Mouse (Mus musculus) hindbrain, embryonic 11.5 days (tissue): Measurements from ENCODE around the gene Supt5. TPM values are rescaled to one million over a fixed set of nuclear protein-coding genes. Genes with fewer than 3 reads are reported as not detected.

Experiments used
- ATAC-seq: fragments of 200-750 bp; cut with Nextera tagmentation; 2 replicates; pipeline ENCODE4 v1.8.0; 2017; ENCODE audit warnings: mild to moderate bottlenecking, moderate TSS enrichment, moderate library complexity; ENCODE audit not compliant: low FRiP score
- DNase-seq: peaks from one replicate; pipeline ENCODE4 v3.0.0-alpha.2; 2015; ENCODE audit warnings: low spot score
- H3K27ac ChIP-seq: fragments of 300-500 bp; sonication (generic); 2 replicates; pipeline ENCODE4 v1.5.1; 2014; ENCODE audit warnings: mild to moderate bottlenecking, low read depth, low read length
- H3K27me3 ChIP-seq: fragments of 300-500 bp; sonication (generic); 2 replicates; pipeline ENCODE4 v1.6.1; 2014; ENCODE audit warnings: mild to moderate bottlenecking, low read length, moderate library complexity, mixed read lengths; ENCODE audit not compliant: control insufficient read depth, insufficient read depth
- H3K36me3 ChIP-seq: fragments of 300-500 bp; sonication (generic); 2 replicates; pipeline ENCODE4 v1.6.1; 2014; ENCODE audit warnings: mild to moderate bottlenecking, low read length, moderate library complexity, mixed read lengths; ENCODE audit not compliant: control insufficient read depth, insufficient read depth
- H3K4me1 ChIP-seq: fragments of 300-500 bp; sonication (generic); replicated peaks from 2 replicates; pipeline ENCODE4 v1.6.1; 2014; ENCODE audit warnings: low read length, mixed read lengths; ENCODE audit not compliant: control insufficient read depth, insufficient read depth
- H3K4me2 ChIP-seq: fragments of 300-500 bp; sonication (generic); replicated peaks from 2 replicates; pipeline ENCODE4 v1.6.1; 2014; ENCODE audit warnings: mild to moderate bottlenecking, low read depth, low read length
- H3K4me3 ChIP-seq: fragments of 300-500 bp; sonication (generic); 2 replicates; pipeline ENCODE4 v1.5.1; 2014; ENCODE audit warnings: low read depth, low read length
- H3K9ac ChIP-seq: fragments of 300-500 bp; sonication (generic); 2 replicates; pipeline ENCODE4 v1.6.1; 2014; ENCODE audit warnings: low read depth, low read length
- H3K9me3 ChIP-seq: fragments of 300-500 bp; sonication (generic); 2 replicates; pipeline ENCODE4 v1.6.1; 2016; ENCODE audit warnings: low read length; ENCODE audit not compliant: control insufficient read depth
- WGBS: fragments of 180-500 bp; shearing (Covaris S2); extraction: QIAGEN DNeasy Blood & Tissue Kit; methylation state at CpG from one replicate; pipeline ENCODE4 v1.1.7; 2014; 5-methylcytosine and 5-hydroxymethylcytosine counted together
- polyA plus RNA-seq: library from polyadenylated mRNA; unstranded; fragments of >200 nt; fragmentation: Nextera tagmentation; extraction: Ambion mirVana; gene quantifications from 2 replicates; pipeline ENCODE4 v1.2.1, GENCODE M21; 2014

Gene Supt5
- polyA plus RNA-seq, 1 experiment from 2014 or later = 68.0 TPM

DNA sequence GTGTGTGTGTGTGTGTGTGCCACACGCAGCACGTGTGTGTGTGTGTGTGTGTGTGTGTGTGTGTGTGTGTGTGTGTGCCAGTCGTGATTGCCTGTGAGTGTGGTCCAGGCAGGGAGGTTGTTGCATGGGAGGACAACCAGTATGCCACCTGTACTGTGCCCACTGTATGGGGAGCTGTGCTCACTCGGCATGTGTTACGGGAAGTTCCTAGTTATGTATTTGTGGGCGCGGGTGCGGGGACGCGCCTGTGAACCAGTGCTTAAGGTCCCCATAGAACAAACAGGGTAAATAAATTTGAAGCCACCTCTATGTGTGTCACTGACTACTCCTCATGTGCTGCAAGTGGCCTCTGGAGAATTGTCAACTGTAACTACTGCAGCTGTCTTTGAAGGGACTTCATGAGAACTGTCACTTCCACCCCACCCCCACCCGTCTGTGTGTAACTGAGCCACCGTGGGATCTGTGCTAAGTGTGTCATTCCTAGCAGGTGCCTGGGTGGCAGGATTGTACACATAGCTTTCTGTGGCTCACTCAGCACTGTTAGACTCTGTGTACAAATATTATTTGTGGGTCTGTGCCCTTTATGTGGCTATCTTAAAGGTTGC is 43.9 kb upstream of the Supt5 start:
- Histone ChIP-seq H3K4me3 (no peak overlapping the region), H3K36me3 (no peaks in the 10 kb centered on the region), H3K4me1 (peaks cover 9% of the 10 kb centered on the region), H3K27me3 (no peaks in the 10 kb centered on the region), H3K9me3 (no peaks in the 10 kb centered on the region), H3K27ac (0 out of 2 replicates have a peak overlapping the region, but pooled peaks have one; percentile 71), H3K4me2 (no peak overlapping the region), H3K9ac (no peak overlapping the region)
- ATAC-seq (no peak), DNase-seq (no peak)
- WGBS = 75% methylated on average over 9 of the region's 12 CpGs

DNA sequence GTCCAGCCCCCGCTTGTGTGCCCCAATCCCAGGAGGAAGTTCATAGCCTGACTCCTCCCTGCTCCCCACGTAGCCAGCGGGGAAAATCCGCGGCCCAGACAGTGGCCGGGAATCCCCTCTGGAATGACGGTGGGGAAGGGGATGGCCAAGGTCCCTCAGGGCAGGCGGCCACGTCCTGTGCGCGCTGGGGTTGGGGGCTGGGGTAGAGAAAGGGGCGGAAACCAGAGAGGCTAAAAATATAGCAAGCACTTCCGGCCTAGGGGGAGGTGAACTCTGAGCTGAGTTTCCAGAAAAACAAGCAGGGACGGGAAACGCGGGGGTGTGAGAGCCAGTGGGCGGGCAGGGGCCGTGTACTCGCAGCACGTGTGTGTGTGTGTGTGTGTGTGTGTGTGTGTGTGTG is 43.4 kb upstream of the Supt5 start:
- Histone ChIP-seq H3K4me3 (peak overlapping the region; percentile 12), H3K4me2 (peak overlapping the region; percentile 45), H3K36me3 (no peaks in the 10 kb centered on the region), H3K4me1 (peaks cover 9% of the 10 kb centered on the region), H3K27me3 (no peaks in the 10 kb centered on the region), H3K27ac (peak overlapping the region; percentile 71), H3K9ac (peak overlapping the region; percentile 57), H3K9me3 (no peaks in the 10 kb centered on the region)
- DNase-seq (peak; percentile 53), ATAC-seq (no peak)
- WGBS = 7% methylated on average over 19 of the region's 20 CpGs

GRCm38 (mm10) chr7:28381017-28381790 is 42.7 kb upstream of the Supt5 start:
- WGBS = 8% methylated on average over 30 of the region's 30 CpGs
- peak overlapping the region; percentile 71 for H3K27ac ChIP-seq
- H3K9me3 ChIP-seq = no peaks in the 10 kb centered on the region
- no peaks in the 10 kb centered on the region for H3K27me3 ChIP-seq
- H3K4me2 ChIP-seq = peak overlapping the region; percentile 45
- peak overlapping the region; percentile 12; the same call in 1 of the 2 replicates for H3K4me3 ChIP-seq
- no peak for DNase-seq
- H3K4me1 ChIP-seq = peaks cover 9% of the 10 kb centered on the region
- ATAC-seq = no peak
- no peaks in the 10 kb centered on the region for H3K36me3 ChIP-seq
- H3K9ac ChIP-seq = peak overlapping the region; percentile 57

DNA sequence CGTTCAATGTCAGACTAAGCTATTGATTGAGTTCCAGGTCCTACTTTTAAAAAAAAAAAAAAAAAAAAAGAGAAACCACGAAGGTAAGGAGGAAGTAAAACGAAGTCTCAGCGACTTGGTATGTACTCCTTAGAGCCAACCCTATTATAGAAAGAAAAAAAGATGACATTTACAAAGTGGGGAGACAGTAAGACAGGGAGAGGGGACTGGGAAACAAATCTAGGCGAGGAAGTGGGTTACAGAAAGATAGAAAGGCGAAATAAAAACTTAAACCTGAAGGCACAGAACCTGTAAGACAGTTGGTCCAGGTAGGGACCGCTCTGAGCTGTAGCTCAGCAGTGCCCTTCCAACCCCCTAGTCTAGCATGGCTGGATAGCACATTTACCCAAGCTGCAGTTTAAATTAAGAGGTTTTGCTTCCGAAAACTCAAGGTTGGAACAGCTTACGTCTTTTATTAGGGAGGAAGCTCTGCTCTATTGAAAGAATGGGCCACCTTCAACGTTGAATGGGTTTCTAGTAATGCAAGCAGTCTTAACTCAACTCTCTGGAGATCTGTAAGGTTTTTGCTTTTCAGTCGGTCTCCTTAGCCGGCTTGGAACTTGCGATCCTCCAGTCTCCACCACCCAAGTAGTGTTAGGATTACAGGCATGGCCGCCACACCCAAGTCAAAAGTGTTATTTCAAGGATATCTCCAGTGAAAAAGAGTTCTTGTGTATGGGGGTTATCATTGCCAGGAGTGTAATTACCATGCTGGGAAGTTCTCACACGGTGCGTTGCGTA is 41.9 kb upstream of the Supt5 start, which contains the start of gene Zfp36:
Zfp36 (minus strand) TSS at position 17 of the 780 bp plus-strand sequence.
- Histone ChIP-seq H3K4me2 (peak within 1 kb of the TSS; percentile 88), H3K27ac (peak within 1 kb of the TSS; percentile 72), H3K4me1 (peaks cover 9% of the 10 kb centered on the region), H3K36me3 (no peaks in the 10 kb centered on the region), H3K4me3 (peak within 1 kb of the TSS; percentile 60), H3K27me3 (no peaks in the 10 kb centered on the region), H3K9me3 (no peaks in the 10 kb centered on the region), H3K9ac (peak within 1 kb of the TSS; percentile 70)
- DNase-seq = no peak
- WGBS = 59% methylated on average over 17 of the region's 17 CpGs
- ATAC-seq = no peak

DNA sequence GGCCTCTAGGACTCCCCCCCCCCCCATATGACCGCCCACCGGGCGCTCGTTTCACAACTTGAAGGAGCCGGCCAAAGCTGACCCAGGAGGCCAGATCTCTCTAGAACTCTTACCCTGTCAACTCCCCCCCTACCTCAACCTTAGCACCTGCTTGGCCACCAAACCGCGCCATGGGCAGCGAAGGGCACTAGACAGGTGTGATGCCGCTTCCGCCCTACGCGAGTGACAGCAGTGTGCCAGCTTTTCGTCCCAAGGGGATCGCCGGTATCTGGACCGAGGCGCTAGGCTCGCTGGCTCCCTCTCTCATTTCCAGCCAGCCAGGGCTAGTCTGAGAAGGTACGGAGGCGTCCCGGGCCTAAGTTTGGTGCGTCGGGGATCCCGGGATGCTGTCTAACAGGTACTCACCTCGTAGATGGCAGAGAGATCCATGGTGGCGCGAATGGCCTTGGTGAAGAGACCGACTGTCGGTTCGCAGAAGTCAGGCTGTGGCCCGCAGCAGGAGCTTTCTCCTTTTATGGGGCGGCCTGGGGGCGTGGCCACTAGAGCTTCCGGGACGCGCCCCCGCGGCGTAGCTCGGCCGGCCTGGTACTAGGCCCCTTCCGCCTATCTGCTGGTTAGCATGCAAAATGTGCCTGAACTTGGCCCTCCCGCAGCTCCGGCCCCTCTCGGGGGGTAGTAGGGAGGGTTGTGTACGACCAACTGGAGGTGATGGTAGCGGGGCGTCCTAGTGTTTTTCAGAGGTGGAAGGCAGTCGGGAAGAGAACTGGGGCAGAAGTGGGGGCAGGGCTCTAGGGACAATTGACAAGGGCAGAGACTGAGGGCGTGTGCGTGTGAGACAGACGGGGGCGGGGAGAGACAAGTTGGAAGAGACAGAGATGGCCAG is 40.5 kb upstream of the Supt5 start:
- Histone ChIP-seq H3K27me3 (no peaks in the 10 kb centered on the region), H3K4me3 (peak overlapping the region; percentile 60), H3K36me3 (no peaks in the 10 kb centered on the region), H3K27ac (peak overlapping the region; percentile 72), H3K4me1 (peaks cover 9% of the 10 kb centered on the region), H3K9ac (peak overlapping the region; percentile 70), H3K9me3 (no peaks in the 10 kb centered on the region), H3K4me2 (peak overlapping the region; percentile 88)
- ATAC-seq = peak; percentile 64
- peak; percentile 90 for DNase-seq
- WGBS = under 1% methylated on average over 53 of the region's 53 CpGs

DNA sequence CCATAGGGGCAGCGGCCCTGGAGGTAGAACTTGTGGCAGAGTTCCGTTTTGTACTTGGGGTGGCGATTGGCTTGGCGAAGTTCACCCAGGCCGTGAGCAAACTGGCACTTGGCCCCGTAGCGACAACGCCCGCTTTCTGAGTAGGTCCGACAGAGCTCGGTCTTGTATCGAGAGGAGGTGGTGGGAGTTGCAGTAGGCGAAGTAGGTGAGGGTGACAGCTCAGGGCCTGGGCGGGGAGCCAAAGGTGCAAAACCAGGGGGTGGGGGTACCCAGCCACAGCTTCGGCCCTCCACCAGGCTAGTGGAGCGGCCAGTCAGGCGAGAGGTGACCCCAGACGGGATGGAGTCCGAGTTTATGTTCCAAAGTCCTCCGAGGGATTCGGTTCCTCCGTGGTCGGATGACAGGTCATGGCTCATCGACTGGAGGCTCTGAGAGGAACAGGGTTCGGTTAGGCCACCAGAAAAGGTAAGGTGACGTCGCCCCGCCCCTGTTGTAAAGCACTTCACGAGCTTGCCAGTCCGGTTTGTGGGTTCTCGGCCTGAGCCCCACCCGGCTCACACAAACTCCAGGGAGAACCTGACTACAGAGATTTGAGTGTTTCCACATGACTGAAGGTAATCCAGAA is 39.6 kb upstream of the Supt5 start:
- Histone ChIP-seq H3K9me3 (no peaks in the 10 kb centered on the region), H3K4me3 (peak overlapping the region; percentile 60), H3K4me1 (peaks cover 9% of the 10 kb centered on the region), H3K4me2 (peak overlapping the region; percentile 88), H3K27ac (no peak overlapping the region), H3K9ac (peak overlapping the region; percentile 70), H3K27me3 (no peaks in the 10 kb centered on the region), H3K36me3 (no peaks in the 10 kb centered on the region)
- ATAC-seq = no peak
- 44% methylated on average over 32 of the region's 32 CpGs for WGBS
- no peak for DNase-seq

GRCm38 (mm10) chr7:28377190-28378065 is 38.9 kb upstream of the Supt5 start:
- Histone ChIP-seq H3K4me3 (peak overlapping the region; percentile 60), H3K27me3 (no peaks in the 10 kb centered on the region), H3K9me3 (no peaks in the 10 kb centered on the region), H3K4me1 (peaks cover 8% of the 10 kb centered on the region), H3K9ac (0 out of 2 replicates have a peak overlapping the region, but pooled peaks have one; percentile 4), H3K36me3 (no peaks in the 10 kb centered on the region), H3K4me2 (peak overlapping the region; percentile 88; the same call in 1 of the 2 replicates), H3K27ac (no peak overlapping the region)
- ATAC-seq = no peak
- DNase-seq = no peak
- WGBS = 72% methylated on average over 18 of the region's 18 CpGs
